Mouse (Mus musculus): Measurements from ENCODE around the gene Rbck1. TPM values are rescaled to one million over a fixed set of nuclear protein-coding genes. Genes with fewer than 3 reads are reported as not detected.

The Rbck1 gene
- polyA plus RNA-seq, 1 experiment from 2014 or later, result 58.2 TPM

DNA sequence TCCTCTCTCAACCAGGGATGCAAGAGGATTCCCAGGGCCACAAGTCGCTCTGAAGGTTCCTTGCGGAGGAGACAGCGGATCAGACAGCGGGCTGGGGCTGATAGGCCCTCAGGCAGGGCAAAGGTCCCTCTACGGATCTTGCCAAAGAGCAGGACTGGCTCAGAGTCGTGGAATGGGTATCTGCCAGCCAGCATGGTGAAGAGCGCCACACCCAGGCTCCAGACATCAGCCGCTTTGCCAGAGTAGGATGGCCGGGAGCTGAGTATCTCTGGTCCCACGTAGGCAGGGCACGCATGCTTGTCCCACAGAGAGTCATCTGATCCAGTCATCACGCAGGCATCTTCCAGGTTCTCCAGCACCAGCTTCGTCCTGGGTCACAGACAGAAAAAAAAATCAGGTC, 5.9 kb upstream of the Rbck1 start:
- no peaks in the 10 kb centered on the region for H3K36me3 ChIP-seq (replicated peaks; ENCODE audit: control insufficient read depth, insufficient read depth, low read depth, low read length)
- DNase-seq (ENCODE audit: low spot score) (no peak), ATAC-seq (replicated peaks; ENCODE audit: insufficient number of reproducible peaks, low FRiP score, low TSS enrichment, low read depth) (no peak)
- H3K27me3 ChIP-seq (ENCODE audit: control insufficient read depth, insufficient read depth, low read length), result no peaks in the 10 kb centered on the region
- no peak overlapping the region for H3K4me2 ChIP-seq (ENCODE audit: low read depth, low read length)
- no peaks in the 10 kb centered on the region for H3K4me1 ChIP-seq (ENCODE audit: control insufficient read depth, insufficient read depth, low read length)
- WGBS, result 72% methylated on average over 13 of the region's 13 CpGs
- no peaks in the 10 kb centered on the region for H3K9me3 ChIP-seq (replicated peaks; ENCODE audit: control insufficient read depth, low read length)
- H3K9ac ChIP-seq (replicated peaks; ENCODE audit: low read length), result no peak overlapping the region
- no peak overlapping the region for H3K4me3 ChIP-seq (ENCODE audit: low read depth, low read length)
- no peak overlapping the region for H3K27ac ChIP-seq (replicated peaks; ENCODE audit: low read depth, low read length)

DNA sequence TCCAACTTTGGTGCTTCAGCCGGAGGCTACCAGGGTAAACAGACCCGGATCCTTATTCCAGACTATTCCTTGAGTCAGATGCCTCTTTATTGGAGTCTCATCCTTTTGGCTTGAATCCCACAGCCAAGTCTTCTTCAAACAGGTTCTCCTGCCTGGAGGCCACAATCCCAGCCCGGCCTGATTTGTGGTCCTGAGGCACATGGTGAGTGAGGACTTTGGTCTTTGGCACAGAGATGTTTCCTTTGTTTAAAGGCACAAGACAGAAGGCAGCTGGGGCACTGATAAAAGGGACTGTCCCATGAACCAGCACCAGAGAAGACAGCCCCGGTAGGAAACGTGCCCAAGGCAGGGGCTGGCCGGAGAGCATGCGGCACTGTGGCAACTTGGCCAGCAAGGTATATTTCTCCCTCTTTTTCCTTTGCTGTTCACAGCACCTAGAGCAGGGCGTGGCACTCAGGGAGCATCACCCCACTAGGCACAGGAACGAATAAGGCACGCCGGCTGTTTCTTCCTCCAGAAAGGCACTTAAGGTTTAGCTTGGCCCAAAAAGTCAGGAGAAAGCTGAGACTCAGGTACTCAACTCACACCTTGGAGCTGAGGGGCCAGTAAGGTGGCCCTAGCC, 5.2 kb upstream of the Rbck1 start:
- Histone ChIP-seq H3K4me3 (ENCODE audit: low read depth, low read length) (no peak overlapping the region), H3K9me3 (replicated peaks; ENCODE audit: control insufficient read depth, low read length) (no peaks in the 10 kb centered on the region), H3K27me3 (ENCODE audit: control insufficient read depth, insufficient read depth, low read length) (no peaks in the 10 kb centered on the region), H3K4me1 (ENCODE audit: control insufficient read depth, insufficient read depth, low read length) (no peaks in the 10 kb centered on the region), H3K27ac (replicated peaks; ENCODE audit: low read depth, low read length) (no peak overlapping the region), H3K4me2 (ENCODE audit: low read depth, low read length) (no peak overlapping the region), H3K9ac (replicated peaks; ENCODE audit: low read length) (no peak overlapping the region), H3K36me3 (replicated peaks; ENCODE audit: control insufficient read depth, insufficient read depth, low read depth, low read length) (no peaks in the 10 kb centered on the region)
- no peak for DNase-seq (ENCODE audit: low spot score)
- ATAC-seq (replicated peaks; ENCODE audit: insufficient number of reproducible peaks, low FRiP score, low TSS enrichment, low read depth), result no peak
- WGBS, result 87% methylated on average over 11 of the region's 11 CpGs

DNA sequence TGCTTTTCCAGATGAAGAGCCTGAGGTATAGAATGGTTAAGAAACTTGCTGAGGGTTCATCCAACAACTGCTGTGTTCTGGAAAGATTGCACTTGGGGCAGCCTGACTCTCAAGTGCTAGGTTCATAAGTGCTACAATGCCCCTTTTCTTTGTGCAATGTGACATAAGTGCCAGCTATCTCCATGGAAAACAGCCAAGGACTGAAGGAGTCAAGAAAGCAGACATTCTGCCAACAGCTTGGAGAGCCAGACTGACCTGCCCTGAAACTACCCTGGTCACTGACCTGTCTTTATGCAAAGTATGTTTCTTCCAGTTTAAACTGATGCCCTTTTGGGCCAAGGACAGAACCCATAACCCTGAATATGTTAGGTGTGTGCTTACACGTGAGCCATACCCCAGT, 4.4 kb upstream of the Rbck1 start:
- Histone ChIP-seq H3K4me1 (ENCODE audit: control insufficient read depth, insufficient read depth, low read length) (no peaks in the 10 kb centered on the region), H3K36me3 (replicated peaks; ENCODE audit: control insufficient read depth, insufficient read depth, low read depth, low read length) (no peaks in the 10 kb centered on the region), H3K4me2 (ENCODE audit: low read depth, low read length) (no peak overlapping the region), H3K4me3 (ENCODE audit: low read depth, low read length) (no peak overlapping the region), H3K9ac (replicated peaks; ENCODE audit: low read length) (no peak overlapping the region), H3K9me3 (replicated peaks; ENCODE audit: control insufficient read depth, low read length) (no peaks in the 10 kb centered on the region), H3K27me3 (ENCODE audit: control insufficient read depth, insufficient read depth, low read length) (no peaks in the 10 kb centered on the region), H3K27ac (replicated peaks; ENCODE audit: low read depth, low read length) (no peak overlapping the region)
- no peak for ATAC-seq (replicated peaks; ENCODE audit: insufficient number of reproducible peaks, low FRiP score, low TSS enrichment, low read depth)
- WGBS, result 81% methylated on average over 1 of the region's 1 CpGs
- DNase-seq (ENCODE audit: low spot score), result no peak

- no peak overlapping the region for H3K4me2 ChIP-seq (ENCODE audit: low read depth, low read length)
- no peak for ATAC-seq (replicated peaks; ENCODE audit: insufficient number of reproducible peaks, low FRiP score, low TSS enrichment, low read depth)
- no peak overlapping the region for H3K4me3 ChIP-seq (ENCODE audit: low read depth, low read length)
- H3K9me3 ChIP-seq (replicated peaks; ENCODE audit: control insufficient read depth, low read length), result no peaks in the 10 kb centered on the region
- 42% methylated on average over 11 of the region's 11 CpGs for WGBS
- H3K27me3 ChIP-seq (ENCODE audit: control insufficient read depth, insufficient read depth, low read length), result no peaks in the 10 kb centered on the region
- no peak overlapping the region for H3K27ac ChIP-seq (replicated peaks; ENCODE audit: low read depth, low read length)
- no peak overlapping the region for H3K9ac ChIP-seq (replicated peaks; ENCODE audit: low read length)
- H3K4me1 ChIP-seq (ENCODE audit: control insufficient read depth, insufficient read depth, low read length), result peaks cover 2% of the 10 kb centered on the region; the same call in 1 of the 2 replicates
- H3K36me3 ChIP-seq (replicated peaks; ENCODE audit: control insufficient read depth, insufficient read depth, low read depth, low read length), result no peaks in the 10 kb centered on the region
- no peak for DNase-seq (ENCODE audit: low spot score)
Observed at GRCm38 (mm10) chr2:152335289-152335820, 2.9 kb upstream of the Rbck1 start.

DNA sequence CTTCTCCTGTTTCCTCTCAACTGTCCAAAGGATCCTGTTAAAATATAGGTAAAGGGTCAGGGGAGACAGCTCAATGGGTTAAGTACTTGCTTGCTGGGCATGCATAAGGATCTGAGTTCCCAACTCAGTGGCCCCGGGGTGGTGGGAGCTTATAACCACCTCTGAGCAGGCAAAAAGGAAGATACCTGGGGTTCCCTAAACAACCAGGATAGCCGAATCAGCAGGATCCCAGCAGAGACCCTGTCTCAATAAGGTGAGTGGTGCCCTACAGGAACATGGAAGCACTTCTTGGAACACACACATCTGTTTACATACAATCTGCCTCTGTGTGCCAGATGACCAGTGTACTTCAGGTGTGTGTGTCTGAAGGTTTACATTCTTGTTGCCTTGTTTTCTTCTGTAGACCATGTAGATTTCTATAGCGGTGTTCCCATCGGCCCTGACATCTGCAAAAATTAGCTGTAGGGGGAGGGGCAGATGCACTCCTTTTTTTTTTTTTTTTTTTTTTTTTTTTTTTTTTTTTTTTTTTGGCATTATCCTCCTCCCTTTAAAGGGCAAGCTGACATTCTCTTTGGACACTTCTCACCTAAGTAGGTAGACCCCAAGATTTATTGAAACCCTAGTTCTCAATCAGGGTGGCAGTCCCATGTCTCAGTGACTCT, 1.0 kb upstream of the Rbck1 start:
- no peaks in the 10 kb centered on the region; the same call in 1 of the 2 replicates for H3K36me3 ChIP-seq (replicated peaks; ENCODE audit: control insufficient read depth, insufficient read depth, low read depth, low read length)
- no peaks in the 10 kb centered on the region for H3K9me3 ChIP-seq (replicated peaks; ENCODE audit: control insufficient read depth, low read length)
- no peak overlapping the region for H3K27ac ChIP-seq (replicated peaks; ENCODE audit: low read depth, low read length)
- DNase-seq (ENCODE audit: low spot score) (no peak), ATAC-seq (replicated peaks; ENCODE audit: insufficient number of reproducible peaks, low FRiP score, low TSS enrichment, low read depth) (no peak)
- no peaks in the 10 kb centered on the region for H3K27me3 ChIP-seq (ENCODE audit: control insufficient read depth, insufficient read depth, low read length)
- H3K9ac ChIP-seq (replicated peaks; ENCODE audit: low read length), result no peak overlapping the region
- H3K4me2 ChIP-seq (ENCODE audit: low read depth, low read length), result no peak overlapping the region
- 77% methylated on average over 4 of the region's 4 CpGs for WGBS
- peaks cover 2% of the 10 kb centered on the region; the same call in 1 of the 2 replicates for H3K4me1 ChIP-seq (ENCODE audit: control insufficient read depth, insufficient read depth, low read length)
- no peak overlapping the region for H3K4me3 ChIP-seq (ENCODE audit: low read depth, low read length)

DNA sequence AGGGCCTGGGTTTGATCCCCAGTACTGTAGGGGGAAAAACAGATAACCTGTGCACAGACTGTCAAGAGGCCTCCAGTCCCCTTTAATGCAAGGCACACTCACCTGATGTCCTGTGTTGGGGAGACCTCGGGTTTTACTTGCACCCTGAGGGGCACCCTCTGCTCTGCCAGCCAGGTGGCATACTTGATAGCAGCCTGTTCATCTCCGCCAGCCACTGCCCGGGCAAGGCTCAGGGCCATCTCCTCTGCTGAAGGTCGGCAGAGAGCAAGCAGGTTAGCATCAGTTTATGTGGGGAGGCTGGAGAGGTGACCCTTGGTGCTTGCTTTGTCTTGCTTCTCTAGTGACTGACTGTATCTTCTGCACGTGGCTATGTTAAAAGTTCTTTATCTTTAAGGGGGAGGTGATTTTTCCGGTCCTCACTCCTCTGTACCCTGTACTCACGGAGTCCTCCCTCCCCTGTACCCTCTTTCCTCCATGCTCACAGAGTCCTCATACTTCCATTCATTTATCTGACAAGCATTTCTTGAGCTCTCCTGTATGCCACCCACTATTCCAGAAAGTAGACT, 1.5 kb downstream of the Rbck1 start:
- WGBS, result 62% methylated on average over 7 of the region's 7 CpGs
- ATAC-seq (replicated peaks; ENCODE audit: insufficient number of reproducible peaks, low FRiP score, low TSS enrichment, low read depth), result no peak
- Histone ChIP-seq H3K4me3 (ENCODE audit: low read depth, low read length) (peak overlapping the region; percentile 61; the same call in 1 of the 2 replicates), H3K9me3 (replicated peaks; ENCODE audit: control insufficient read depth, low read length) (no peaks in the 10 kb centered on the region), H3K27me3 (ENCODE audit: control insufficient read depth, insufficient read depth, low read length) (no peaks in the 10 kb centered on the region), H3K36me3 (replicated peaks; ENCODE audit: control insufficient read depth, insufficient read depth, low read depth, low read length) (no peaks in the 10 kb centered on the region; the same call in none of the 2 replicates), H3K9ac (replicated peaks; ENCODE audit: low read length) (peak overlapping the region; percentile 18; the same call in 1 of the 2 replicates), H3K27ac (replicated peaks; ENCODE audit: low read depth, low read length) (no peak overlapping the region), H3K4me2 (ENCODE audit: low read depth, low read length) (peak overlapping the region; percentile 72), H3K4me1 (ENCODE audit: control insufficient read depth, insufficient read depth, low read length) (peaks cover 2% of the 10 kb centered on the region; the same call in 1 of the 2 replicates)
- DNase-seq (ENCODE audit: low spot score), result no peak

- DNase-seq (ENCODE audit: low spot score), result no peak
- H3K4me2 ChIP-seq (ENCODE audit: low read depth, low read length), result no peak overlapping the region
- peaks cover 4% of the 10 kb centered on the region for H3K36me3 ChIP-seq (replicated peaks; ENCODE audit: control insufficient read depth, insufficient read depth, low read depth, low read length)
- H3K9ac ChIP-seq (replicated peaks; ENCODE audit: low read length), result no peak overlapping the region; the same call in 1 of the 2 replicates
- no peaks in the 10 kb centered on the region for H3K9me3 ChIP-seq (replicated peaks; ENCODE audit: control insufficient read depth, low read length)
- peaks cover 2% of the 10 kb centered on the region; the same call in 1 of the 2 replicates for H3K4me1 ChIP-seq (ENCODE audit: control insufficient read depth, insufficient read depth, low read length)
- no peak overlapping the region for H3K27ac ChIP-seq (replicated peaks; ENCODE audit: low read depth, low read length)
- no peak for ATAC-seq (replicated peaks; ENCODE audit: insufficient number of reproducible peaks, low FRiP score, low TSS enrichment, low read depth)
- 57% methylated on average over 5 of the region's 5 CpGs for WGBS
- no peak overlapping the region for H3K4me3 ChIP-seq (ENCODE audit: low read depth, low read length)
- H3K27me3 ChIP-seq (ENCODE audit: control insufficient read depth, insufficient read depth, low read length), result no peaks in the 10 kb centered on the region
Observed at GRCm38 (mm10) chr2:152327980-152328379, 4.5 kb downstream of the Rbck1 start.

DNA sequence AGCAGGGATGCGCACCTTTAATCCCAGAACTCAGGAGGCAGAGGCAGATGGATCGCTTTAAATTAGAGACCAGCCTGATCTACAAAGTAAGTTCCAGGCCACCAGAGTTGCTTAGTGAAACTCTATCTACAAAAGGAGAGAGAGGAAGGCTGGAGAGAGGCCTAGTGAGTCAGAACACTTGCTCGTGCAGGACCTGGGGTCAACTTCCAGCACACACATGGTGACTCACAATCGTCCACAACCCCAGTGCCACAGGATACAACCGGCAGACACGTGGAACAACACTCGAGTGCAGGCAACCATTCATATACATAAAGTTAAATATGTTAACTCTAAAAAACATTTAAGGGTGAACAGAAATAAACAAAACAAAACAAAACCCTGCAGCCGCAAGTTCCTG, 5.8 kb downstream of the Rbck1 start:
- no peak overlapping the region for H3K4me2 ChIP-seq (ENCODE audit: low read depth, low read length)
- no peaks in the 10 kb centered on the region for H3K27me3 ChIP-seq (ENCODE audit: control insufficient read depth, insufficient read depth, low read length)
- H3K27ac ChIP-seq (replicated peaks; ENCODE audit: low read depth, low read length), result no peak overlapping the region
- peaks cover 2% of the 10 kb centered on the region; the same call in 1 of the 2 replicates for H3K4me1 ChIP-seq (ENCODE audit: control insufficient read depth, insufficient read depth, low read length)
- no peak overlapping the region for H3K4me3 ChIP-seq (ENCODE audit: low read depth, low read length)
- ATAC-seq (replicated peaks; ENCODE audit: insufficient number of reproducible peaks, low FRiP score, low TSS enrichment, low read depth) (no peak), DNase-seq (ENCODE audit: low spot score) (no peak)
- H3K36me3 ChIP-seq (replicated peaks; ENCODE audit: control insufficient read depth, insufficient read depth, low read depth, low read length), result peaks cover 4% of the 10 kb centered on the region
- H3K9me3 ChIP-seq (replicated peaks; ENCODE audit: control insufficient read depth, low read length), result no peaks in the 10 kb centered on the region
- H3K9ac ChIP-seq (replicated peaks; ENCODE audit: low read length), result no peak overlapping the region
- 83% methylated on average over 8 of the region's 8 CpGs for WGBS
